Mouse (Mus musculus): ENCODE results near the gene Ndst4. TPM values are rescaled to one million over a fixed set of nuclear protein-coding genes. Genes with fewer than 3 reads are reported as not detected.

Ndst4 gene
- polyA plus RNA-seq (2012; rRNA removed): not detected in 2 replicates

GRCm38 (mm10) chr3:125403601-125404396 is at the start of gene Ndst4:
Ndst4 (plus strand) TSS chr3:125404076.

